Mouse (Mus musculus) CH12.LX (cell line): ENCODE results near the gene Zfp750.

Experiments used
- CHD2 ChIP-seq: IDR thresholded peaks from 2 replicates; pipeline ENCODE4 v1.6.1; 2011; ENCODE audit warnings: low read length, improper control_type of control experiment
- CTCF ChIP-seq, 2 experiments: IDR thresholded peaks in 1 of 2; conservative IDR thresholded peaks in 1 of 2; 2 replicates each; pipeline ENCODE4 v1.5.1; 2011 to 2012; ENCODE audit warnings: low read depth in 2 of 2, low read length in 2 of 2, improper control_type of control experiment in 1 of 2, inconsistent platforms in 1 of 2, mild to moderate bottlenecking in 1 of 2, moderate library complexity in 1 of 2
- SMC3 ChIP-seq: IDR thresholded peaks from 2 replicates; pipeline ENCODE4 v1.6.1; 2011; ENCODE audit warnings: low read depth, low read length, improper control_type of control experiment
- ZC3H11A ChIP-seq: IDR thresholded peaks from 2 replicates; pipeline ENCODE4 v1.6.1; 2012; ENCODE audit warnings: low read depth, mild to moderate bottlenecking, inconsistent platforms, low read length, improper control_type of control experiment

GRCm38 (mm10) chr11:121553458-121553857 lies 34.3 kb upstream of the Zfp750 start:
- TF ChIP-seq ZC3H11A (no peak), CHD2 (no peak), CTCF (conservative IDR thresholded peaks at IDR 0.05 in 1 of 2, IDR thresholded peaks at IDR 0.05 in 1 of 2; ENCODE audit: low read depth in 2 of 2, low read length in 2 of 2) (no peak), SMC3 (no peak)
